Mouse (Mus musculus) lung, adult 2 months (tissue): ENCODE measurements at regions not wholly inside any gene's neighbourhood (a gene's known extent, or its start where the extent isn't known, plus 50 kb on each side); places are given as distances from the start of the nearest gene placed in this dataset.

Source experiments
- CTCF ChIP-seq: fragments of 200-500 bp; IDR thresholded peaks from 2 replicates; pipeline ENCODE4 v1.5.1; 2011; ENCODE audit warnings: mild to moderate bottlenecking, low read length, control low read depth; ENCODE audit not compliant: insufficient read depth
- POLR2A ChIP-seq: fragments of 200-500 bp; IDR thresholded peaks from 2 replicates; pipeline ENCODE4 v1.6.1; 2011; ENCODE audit warnings: low read depth, mild to moderate bottlenecking, control low read depth, low read length, borderline replicate concordance; ENCODE audit errors: extremely low read depth

DNA sequence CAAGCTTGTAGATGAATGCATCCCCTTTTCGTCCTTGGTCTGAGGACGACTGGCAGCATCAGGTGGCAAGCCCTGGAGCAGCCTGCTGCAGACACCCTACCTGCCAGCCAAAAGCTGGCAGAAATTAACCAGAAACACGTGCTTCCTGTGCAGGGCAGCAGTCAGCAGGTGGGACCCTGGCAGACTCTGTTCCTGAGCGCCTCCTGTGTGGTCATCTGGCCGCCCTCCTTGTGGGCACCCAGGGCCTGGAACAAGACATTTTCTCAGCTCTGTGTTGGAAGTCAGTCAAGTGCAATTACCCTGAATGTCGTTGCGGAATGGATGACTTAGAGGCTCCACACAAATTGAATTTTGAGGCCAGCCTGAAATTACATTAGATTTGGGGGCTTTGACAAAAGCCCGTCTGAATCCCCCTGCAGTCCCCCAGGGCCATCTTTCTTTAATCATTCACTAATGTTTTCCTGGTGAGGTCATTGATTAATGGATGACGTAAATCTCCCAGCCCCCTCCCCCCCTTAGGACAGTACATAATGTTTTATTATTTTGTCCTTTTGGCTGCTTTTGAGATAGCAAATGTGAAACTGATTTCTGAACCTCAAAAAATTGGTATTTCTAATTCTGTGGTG is 91.8 kb upstream of the Hhip start:
- TF ChIP-seq CTCF (no peak), POLR2A (no peak)
